Mouse (Mus musculus) cerebellum, adult 2 months (tissue): ENCODE results near the gene Adamts6.

Experiments
- CTCF ChIP-seq: fragments of 200-500 bp; IDR thresholded peaks from 2 replicates; pipeline ENCODE4 v1.5.1; 2011; ENCODE audit warnings: low read depth, mild to moderate bottlenecking, control low read depth, low read length, moderate library complexity, borderline replicate concordance; ENCODE audit not compliant: insufficient read depth
- POLR2A ChIP-seq: fragments of 200-500 bp; IDR thresholded peaks from 2 replicates; pipeline ENCODE4 v1.6.1; 2011; ENCODE audit warnings: low read length, control low read depth, borderline replicate concordance; ENCODE audit not compliant: insufficient read depth

DNA sequence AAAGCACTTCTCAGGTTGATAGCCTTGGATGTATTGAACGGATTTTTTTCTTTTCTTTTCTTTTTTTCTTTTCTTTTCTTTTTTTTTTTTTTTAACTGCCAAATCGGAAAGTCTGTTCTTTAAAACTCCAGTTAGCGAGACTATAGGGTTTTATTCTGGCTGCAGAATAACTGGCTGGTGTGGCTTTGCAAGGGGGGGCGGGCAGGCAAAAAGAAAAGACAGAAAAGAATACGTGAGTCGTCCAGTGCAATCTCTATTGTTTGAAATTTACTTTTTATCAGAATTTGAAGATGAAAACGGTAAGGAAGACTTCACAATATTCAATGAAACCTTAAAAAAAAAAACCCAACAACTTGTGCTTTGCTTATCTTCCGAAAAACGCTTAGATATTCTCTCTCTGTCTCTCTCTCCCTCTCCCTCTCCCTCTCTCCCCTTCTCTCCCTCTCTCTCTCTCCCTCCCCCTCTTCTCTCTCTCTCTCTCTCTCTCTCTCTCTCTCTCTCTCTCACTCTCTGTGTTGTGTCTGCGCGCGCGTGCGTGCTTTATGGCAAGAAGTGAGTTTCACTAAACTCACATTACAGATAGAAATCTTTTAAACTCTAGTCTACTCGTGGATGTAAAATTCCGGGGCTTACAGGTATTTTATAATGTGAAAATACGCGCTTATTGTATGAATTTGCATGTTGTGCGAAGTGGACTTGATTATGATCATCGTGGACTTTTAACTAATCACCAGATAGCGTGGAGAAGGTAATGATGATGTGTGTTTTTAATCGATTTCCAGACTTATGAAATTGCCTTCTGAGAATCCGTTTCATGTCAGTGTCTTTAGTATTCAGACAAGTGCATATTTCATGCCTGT is at the start of gene Adamts6:
- no peak for TF ChIP-seq POLR2A
- TF ChIP-seq CTCF, result no peak
